Mouse (Mus musculus) liver, adult (tissue): Measurements from ENCODE around the gene Abcf1.
A peak's percentile ranks its signal among the peaks of the same experiment; 100 is the strongest.

Experiments used
- GATA4 ChIP-seq: IDR thresholded peaks from 2 replicates; pipeline ENCODE4 v1.6.1; 2014; ENCODE audit warnings: mild to moderate bottlenecking, low read length; ENCODE audit not compliant: insufficient replicate concordance

Abcf1 gene

GRCm38 (mm10) chr17:35969418-35970389 lies at the start of gene Abcf1:
TSS of gene Abcf1 (minus strand) at chr17:35969761.
- TF ChIP-seq GATA4, result no peak

DNA sequence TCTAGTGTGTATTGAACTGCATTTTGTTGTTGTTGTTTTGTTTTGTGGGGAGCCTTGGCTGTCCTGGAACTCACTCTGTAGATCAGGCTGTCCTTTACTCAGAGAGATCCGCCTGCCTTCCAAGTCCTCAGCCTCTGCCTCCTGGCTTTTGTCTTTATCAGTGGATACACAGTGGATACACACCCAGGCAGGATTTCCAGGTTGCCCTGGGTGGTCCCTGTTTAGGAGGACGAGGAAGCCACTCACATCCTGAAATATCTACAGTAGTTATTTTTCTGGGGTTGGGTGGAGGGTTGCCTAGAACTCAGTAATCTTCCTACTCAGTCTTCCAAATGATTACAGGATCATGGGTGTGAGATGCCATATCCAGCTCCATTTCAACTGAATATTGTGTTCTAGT lies 49.4 kb upstream of the Abcf1 start:
- peak; percentile 92 for TF ChIP-seq GATA4

DNA sequence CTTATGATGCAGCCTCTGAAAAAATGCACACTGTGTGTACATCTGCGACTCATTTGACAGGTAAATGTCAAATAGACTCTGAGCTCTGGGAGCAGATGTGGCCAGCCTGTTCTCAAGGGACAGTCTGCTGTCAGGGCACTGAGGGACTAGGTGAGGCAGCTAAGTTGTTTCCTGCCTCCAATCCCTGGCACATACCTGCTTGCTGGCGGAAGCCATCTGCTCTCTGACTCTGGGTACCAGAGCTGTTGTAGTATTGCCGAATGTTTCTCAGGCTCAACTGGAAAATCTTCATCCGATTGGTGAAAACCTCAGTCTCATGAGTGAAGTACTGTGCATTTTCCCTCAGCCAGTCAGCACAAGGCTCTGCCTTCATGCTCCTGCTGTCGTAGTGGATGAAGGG lies 47.5 kb upstream of the Abcf1 start:
- no peak for TF ChIP-seq GATA4

- TF ChIP-seq GATA4, result no peak
Observed at GRCm38 (mm10) chr17:36014977-36015376, 45.4 kb upstream of the Abcf1 start.

DNA sequence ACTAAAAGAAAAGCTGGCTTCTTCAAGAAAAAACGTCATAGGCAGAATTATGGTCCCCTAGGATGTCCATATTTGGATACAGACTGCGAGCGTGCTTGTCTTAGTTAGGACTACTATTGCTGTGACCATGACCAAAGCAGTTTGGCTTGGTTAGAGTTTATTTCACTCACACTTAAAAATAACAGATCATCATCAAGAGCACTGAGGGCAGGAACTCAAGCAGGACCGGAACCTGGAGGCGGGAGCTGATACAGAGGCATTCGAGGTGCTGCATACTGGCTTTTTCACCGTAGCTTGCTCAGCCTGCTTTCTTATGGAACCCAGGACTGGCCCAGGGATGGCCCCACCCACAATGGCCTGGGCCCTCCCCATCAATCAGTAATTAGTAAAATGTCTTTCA lies 33.8 kb upstream of the Abcf1 start:
- no peak for TF ChIP-seq GATA4

DNA sequence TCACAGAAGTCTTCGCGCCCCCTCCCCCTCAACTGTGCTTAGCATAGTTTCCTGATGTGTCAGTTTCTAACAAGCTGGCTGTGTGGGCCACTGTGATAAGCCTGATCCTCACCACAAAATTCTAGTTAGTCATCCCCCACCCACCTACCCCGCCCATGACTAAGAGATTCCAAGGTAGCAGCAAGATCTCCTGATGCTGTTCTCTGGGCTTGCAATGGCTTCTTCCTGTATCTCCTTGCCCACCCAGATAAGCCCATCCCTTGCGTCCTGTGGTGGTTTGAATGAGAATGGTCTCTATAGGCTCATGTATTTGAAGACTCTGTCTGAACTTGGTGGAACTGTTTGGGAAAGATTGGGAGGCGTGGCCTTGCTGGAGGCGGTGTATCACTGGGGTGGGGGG lies 32.4 kb upstream of the Abcf1 start:
- TF ChIP-seq GATA4, result no peak

DNA sequence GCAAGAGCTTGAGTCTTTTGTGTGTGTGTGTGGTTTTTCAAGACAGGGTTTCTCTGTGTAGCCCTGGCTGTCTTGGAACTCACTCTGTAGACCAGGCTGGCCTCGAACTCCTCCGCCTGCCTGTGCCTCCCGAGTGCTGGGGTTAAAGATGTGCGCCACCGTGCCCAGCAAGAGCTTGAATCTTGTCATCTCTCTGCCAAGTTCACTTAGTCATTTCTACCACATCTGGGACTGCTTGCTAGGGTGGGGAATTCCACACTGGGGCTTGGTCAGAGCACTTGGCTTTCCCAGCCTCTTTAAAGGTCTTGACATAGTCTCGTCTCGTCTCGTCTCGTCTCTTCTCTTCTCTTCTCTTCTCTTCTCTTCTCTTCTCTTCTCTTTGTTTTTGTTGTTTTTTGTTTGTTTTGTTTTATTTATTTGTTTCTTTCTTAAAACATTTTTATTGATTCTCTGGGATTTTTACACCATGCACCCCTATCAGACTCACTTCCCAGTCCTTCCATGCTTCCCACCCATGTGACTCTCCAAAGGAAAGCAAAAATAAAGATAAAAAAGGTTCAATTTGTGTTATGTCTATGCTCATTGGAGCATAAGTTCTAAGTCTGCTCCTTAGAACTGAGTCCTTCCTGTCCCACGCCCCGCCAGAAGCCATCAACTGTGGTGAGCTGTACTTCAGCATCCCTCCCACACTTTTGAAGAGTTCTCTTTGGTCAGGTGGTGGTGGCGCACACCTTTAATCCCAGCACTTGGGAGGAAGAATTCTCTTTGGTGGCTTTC lies 31.7 kb upstream of the Abcf1 start:
- no peak for TF ChIP-seq GATA4

DNA sequence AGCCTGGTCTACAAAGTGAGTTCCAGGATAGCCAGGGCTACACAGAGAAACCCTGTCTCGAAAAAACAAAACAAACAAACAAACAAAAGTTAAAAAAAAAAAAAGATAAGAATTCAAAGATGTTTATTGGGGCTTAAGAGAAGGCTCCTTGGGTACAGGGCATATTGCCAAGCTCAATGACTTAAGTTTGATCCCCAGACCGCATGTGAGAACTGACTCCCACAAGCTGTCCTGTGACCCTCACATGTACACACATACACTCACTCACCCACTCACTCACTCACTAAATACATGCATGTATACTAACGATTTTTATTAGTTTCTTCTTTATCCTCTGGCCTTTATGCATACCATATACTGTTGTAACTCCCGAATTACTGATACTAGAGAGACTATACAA lies 30.8 kb upstream of the Abcf1 start:
- no peak for TF ChIP-seq GATA4

- no peak for TF ChIP-seq GATA4
Observed at GRCm38 (mm10) chr17:35999356-35999755, 29.8 kb upstream of the Abcf1 start.

GRCm38 (mm10) chr17:35998545-35999305 lies 29.2 kb upstream of the Abcf1 start:
- TF ChIP-seq GATA4, result no peak

- peak; percentile 63; the same call in 1 of the 2 replicates for TF ChIP-seq GATA4
Observed at GRCm38 (mm10) chr17:35997713-35998510, 28.4 kb upstream of the Abcf1 start.

GRCm38 (mm10) chr17:35996949-35997348 lies 27.4 kb upstream of the Abcf1 start:
- TF ChIP-seq GATA4, result no peak

GRCm38 (mm10) chr17:35994879-35995240 lies 25.3 kb upstream of the Abcf1 start:
- no peak for TF ChIP-seq GATA4

DNA sequence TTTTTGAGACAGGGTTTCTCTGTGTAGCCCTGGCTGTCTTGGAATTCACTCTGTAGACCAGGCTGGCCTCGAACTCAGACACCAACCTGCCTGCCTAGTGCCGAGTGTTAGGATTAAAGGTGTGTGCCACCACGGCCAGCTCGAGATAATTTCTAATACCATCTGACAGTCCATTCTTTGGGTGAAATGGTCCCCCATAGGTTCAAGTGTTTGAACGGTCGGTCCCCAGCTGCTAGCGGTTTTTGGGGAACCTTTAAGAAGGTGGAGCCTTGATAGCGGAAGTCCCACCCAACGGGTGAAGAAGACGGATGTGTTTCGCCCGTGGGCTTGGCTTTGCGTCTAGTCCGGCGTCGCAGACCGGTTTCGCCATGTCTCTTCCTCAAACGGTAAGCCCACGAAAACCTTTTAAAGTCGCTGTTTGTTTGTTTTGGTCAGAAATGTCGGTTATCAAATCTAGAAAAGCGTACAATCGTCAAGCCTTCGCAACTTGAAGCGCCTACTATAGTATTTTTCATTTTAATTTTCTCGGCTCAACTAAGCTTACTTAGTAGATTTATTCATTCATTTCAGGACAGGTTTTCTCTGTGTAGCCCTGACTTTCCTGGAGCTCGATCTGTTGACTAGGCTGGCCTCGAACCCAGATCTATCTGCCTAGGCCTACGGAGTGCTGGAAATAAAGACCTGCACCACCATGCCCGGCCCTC lies 24.8 kb upstream of the Abcf1 start:
- no peak for TF ChIP-seq GATA4
